Mouse (Mus musculus): Measurements from ENCODE around the gene Ascl4.

Gene Ascl4

DNA sequence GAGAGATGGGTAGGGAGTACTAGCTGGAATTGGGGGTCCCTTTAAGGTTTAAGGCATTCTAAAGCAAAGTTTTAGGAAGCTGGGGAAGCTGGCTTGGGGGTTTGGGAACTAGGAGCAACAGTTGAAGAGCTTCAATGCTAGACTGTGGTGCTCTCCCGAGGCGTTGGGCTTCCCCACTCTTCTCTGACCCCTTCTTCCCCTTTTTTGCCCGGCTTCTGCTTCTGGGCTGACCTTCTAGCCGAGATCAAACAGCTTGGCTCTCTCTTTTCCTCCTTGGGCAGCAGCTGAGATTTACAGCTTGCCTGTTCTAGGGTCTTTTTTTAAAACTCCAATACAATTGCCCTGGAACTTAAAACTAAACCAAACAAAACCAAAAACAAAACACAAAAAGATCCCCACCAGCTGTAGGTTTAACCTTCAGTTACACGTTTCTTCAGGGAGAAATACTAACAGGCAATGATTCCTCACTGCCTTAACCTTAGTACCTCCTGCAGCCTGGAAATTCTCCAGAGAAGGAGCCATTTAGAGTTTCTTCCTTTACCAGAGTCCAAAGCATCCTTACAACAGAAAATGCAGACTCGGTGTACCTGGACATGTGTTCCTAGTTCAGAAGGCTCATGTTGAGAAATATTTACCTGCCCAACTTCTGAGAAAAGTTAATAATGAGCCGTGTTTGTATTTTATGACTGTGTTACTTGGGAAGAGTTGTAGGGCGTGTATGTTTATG is 42.6 kb downstream of the Ascl4 start:
- no peak for DNase-seq (ENCODE audit: low read depth)

DNA sequence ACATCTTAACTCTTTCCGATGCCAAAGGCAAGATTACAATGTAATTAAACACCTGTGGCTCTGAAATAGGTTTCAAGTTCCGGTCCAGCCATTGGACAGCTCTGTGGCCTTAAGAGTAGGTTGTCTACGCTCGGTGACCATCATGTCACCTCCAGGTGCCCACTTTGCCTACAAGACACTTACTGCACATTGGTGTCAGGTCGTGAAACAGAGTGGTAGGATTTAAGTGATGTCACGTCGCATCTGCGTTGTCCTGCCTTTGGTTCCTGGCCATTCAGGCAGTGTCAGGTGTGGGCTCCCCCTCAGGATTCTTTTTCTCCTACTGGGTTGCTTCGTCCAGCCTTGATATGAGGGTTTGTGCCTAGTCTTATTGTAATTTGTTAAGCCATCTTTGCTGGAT is 44.3 kb downstream of the Ascl4 start:
- no peak for DNase-seq (ENCODE audit: low read depth)

DNA sequence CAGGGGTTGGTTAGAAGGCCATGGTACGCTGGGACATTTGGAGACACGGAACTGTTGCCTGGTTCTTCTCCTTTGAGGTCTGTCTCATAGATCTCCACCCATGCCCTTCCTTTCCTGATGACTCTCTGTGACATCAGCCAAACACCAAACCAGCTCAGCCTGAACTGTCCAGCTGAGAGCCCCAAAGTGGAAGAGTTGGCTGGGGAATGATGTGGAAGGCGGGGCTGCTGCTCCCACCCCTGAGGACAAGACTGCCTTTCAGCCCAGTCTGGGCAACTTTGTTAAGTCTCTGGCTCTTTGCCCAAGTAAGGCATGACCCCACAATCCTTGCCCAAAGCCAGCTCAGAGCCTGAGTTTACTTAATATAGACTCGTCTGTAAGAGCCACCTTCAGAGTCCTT is 45.4 kb downstream of the Ascl4 start:
- DNase-seq (ENCODE audit: low read depth) = peak; percentile 53

DNA sequence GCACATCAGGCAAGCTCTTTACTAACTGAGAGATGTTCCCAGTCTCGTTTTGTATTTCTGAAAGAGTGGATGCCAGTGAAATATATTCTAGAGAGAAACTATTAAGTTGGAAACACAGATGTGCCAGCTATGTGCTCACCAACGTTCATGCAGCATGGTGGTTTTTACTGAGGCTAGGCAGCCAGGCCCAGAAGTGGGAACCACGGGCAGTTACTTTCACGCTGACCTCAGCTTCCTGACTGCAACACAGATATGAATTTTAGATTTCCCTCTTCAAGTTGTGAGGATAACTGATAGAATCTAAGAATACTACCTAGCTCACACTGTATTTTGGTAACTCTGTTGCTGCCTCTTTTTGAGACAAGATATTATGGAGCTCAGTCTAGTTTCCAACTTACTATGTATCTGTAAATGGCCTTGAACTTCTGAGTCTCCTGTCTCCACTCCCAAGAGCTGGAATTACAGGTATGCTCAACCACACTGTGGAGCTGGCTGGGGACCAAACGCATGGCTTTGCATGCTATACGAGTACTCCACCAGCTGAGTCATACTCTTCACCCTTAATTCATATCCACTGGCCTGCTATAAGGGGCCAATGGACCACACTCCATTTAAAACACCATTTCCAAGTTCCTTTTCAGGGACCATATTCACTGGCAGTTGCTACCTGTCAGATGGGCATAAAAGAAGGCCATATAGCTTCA is 62.1 kb downstream of the Ascl4 start:
- no peak for DNase-seq (ENCODE audit: low read depth)

DNA sequence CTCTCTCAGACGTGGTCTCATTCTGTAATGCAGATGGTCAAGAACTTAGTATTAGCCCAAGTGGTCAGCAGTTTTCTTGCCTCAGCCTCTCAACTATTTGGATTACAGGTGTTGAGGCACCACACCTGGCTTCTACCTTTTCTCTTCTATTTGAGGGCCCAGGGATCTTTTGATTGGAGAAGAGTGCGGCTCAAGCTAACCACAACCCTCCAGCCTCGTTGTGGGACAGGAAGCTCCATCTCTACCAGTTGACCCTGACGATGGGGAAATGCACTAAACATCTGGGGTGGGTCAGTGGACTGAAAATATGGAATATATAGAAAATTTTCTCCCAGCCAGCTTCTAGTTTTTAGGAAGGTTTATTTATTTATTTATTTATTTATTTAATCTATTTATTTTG is 64.9 kb downstream of the Ascl4 start:
- DNase-seq (ENCODE audit: low read depth) = no peak

DNA sequence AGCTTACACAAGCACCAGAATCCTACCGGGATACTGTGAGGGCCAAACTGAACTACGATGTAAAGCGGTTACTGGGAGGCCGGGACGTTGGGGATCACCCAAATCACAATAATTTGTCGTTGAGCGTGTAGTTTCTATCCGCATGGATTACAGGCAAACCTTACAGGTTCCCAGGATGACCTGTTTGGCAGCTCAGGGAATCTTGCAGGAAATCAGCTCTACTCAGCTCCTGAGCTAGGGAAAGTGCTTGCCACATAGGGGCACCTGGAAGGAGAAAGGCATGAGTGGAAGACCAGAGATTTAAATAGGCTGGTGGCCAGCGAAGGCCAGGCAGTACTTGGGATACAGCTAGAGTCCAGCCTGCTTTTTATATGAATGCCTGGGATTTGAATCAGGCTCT is 66.4 kb downstream of the Ascl4 start:
- DNase-seq (ENCODE audit: low read depth) = no peak

DNA sequence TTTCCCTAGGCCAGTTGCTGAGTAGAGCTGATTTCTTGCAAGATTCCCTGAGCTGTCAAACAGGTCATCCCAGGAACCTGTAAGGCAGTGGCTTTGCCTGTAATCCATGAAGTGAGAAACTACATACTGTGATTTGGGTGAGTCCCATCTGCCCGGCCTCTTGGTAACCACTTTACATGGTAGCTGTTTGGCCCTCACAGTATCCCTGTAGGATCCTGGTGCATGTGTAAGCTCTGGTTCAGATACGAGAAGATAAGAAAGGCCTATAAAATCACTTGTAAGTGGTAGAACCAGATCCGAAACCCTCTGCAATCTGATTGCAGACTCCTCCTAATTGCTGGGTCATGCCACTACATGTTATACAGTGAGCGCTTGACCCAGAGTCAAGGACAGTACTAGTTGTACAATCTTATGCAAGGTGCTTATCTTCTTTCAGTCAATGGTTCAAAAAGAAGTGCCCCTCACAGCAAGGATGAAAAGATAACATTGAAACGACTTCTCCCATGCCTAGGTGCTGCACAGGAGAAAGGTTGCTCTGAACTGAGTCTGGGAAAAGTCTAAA is 67.1 kb downstream of the Ascl4 start:
- DNase-seq (ENCODE audit: low read depth) = no peak

Data from fibroblast of lung, adult 2 months (primary cell).